Mouse (Mus musculus): ENCODE measurements around the gene Ddx47. TPM values are rescaled to one million over a fixed set of nuclear protein-coding genes. Genes with fewer than 3 reads are reported as not detected.
A peak's percentile ranks its signal among the peaks of the same experiment; 100 is the strongest.

Gene Ddx47
- polyA plus RNA-seq, 1 experiment: 20.2 TPM

DNA sequence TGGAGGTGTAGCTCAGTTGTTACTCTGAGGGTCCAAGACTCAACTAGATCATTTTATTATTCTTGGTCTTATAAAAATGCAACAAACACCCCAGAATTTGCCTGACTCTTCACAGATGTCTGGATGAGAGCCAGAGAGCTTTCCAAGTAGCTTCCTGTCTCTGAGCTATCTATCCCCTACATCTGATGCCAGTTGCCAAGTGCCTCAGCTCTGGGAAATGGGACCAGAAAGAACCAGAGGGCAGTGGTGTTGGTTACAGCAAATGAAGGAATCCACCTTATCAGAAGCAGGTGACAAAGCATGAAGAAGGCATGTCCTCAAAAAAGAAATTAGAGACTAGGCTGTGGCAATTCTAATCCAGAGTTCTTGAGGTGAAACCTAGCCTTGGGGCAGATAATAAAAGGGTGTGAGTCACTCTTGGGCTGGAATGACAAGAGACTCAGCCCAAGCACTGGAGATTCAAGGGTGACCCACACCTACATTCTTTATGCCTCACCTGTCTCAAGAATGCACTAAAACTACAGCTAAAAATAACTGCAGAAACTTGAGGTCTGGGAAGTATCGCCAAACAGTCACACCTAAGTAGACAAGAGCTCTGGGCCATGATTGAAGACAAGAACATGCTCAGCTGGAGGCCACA is 13.5 kb downstream of the Ddx47 start:
- H3K36me3 ChIP-seq (ENCODE audit: control insufficient read depth, insufficient read depth, low read length): peaks cover 37% of the 10 kb centered on the region
- TF ChIP-seq CTCF (IDR thresholded peaks at IDR 0.05; ENCODE audit: extremely low read depth, insufficient read length, insufficient replicate concordance, low read depth, low read length) (no peak), POLR2A (IDR thresholded peaks at IDR 0.05; ENCODE audit: low read depth, low read length) (no peak)
- H3K27ac ChIP-seq (ENCODE audit: insufficient read depth, low read depth, low read length): peak overlapping the region; percentile 46
- H3K4me1 ChIP-seq (ENCODE audit: control insufficient read depth, insufficient read depth, insufficient read length, low read length): peaks cover 11% of the 10 kb centered on the region; the same call in 1 of the 2 replicates
- 40% methylated on average over 1 of the region's 1 CpGs for WGBS
- H3K27me3 ChIP-seq (ENCODE audit: control insufficient read depth, insufficient read depth, low read length): no peaks in the 10 kb centered on the region
- no peak overlapping the region for H3K4me3 ChIP-seq (ENCODE audit: low read depth, low read length)

DNA sequence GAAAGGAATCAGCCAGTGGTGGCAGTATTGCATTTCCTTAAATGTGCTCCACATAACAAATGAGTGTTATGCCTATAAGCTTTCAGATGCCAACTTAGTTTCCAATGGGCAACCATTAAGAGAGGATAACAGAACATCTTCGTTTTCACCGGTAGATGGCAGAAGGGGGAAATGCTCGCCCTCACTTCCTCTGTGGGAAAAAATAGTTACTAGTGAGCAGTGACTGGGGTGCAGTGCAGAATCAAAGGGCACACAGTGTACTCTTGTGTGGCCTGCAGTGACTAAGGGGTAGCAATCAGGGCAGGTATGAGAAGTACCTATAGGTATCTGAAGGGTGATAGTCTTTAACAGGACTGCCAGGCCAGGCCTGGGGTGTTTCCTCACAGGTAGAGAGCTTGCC is 14.8 kb downstream of the Ddx47 start:
- Histone ChIP-seq H3K4me1 (ENCODE audit: control insufficient read depth, insufficient read depth, insufficient read length, low read length) (peaks cover 11% of the 10 kb centered on the region; the same call in 1 of the 2 replicates), H3K36me3 (ENCODE audit: control insufficient read depth, insufficient read depth, low read length) (peaks cover 24% of the 10 kb centered on the region), H3K4me3 (ENCODE audit: low read depth, low read length) (no peak overlapping the region), H3K27ac (ENCODE audit: insufficient read depth, low read depth, low read length) (peak overlapping the region; percentile 71), H3K27me3 (ENCODE audit: control insufficient read depth, insufficient read depth, low read length) (no peaks in the 10 kb centered on the region)
- 9% methylated on average over 3 of the region's 3 CpGs for WGBS
- TF ChIP-seq CTCF (IDR thresholded peaks at IDR 0.05; ENCODE audit: extremely low read depth, insufficient read length, insufficient replicate concordance, low read depth, low read length) (peak; percentile 35; the same call in 1 of the 2 replicates), POLR2A (IDR thresholded peaks at IDR 0.05; ENCODE audit: low read depth, low read length) (no peak)

DNA sequence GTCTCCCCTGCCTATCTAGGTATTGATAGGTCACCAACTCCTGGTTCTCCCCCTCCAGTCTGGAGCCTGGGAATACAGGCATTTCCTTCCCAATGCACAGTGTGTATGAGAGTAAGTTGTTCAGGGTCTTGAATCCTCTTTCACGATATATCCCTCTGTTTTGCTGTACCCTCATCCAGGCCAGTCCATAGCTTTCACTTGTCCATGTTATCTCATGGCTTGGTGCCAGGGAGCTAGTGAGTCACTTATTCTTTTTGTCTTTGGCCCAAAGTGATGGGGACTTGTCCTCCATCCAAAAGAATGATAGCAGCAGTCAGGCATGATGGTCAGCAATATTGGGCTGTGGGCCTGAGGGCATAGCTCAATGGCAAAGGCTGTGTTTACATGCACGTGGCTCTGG is 15.3 kb downstream of the Ddx47 start:
- 47% methylated on average over 2 of the region's 2 CpGs for WGBS
- H3K4me1 ChIP-seq (ENCODE audit: control insufficient read depth, insufficient read depth, insufficient read length, low read length): peaks cover 11% of the 10 kb centered on the region; the same call in 1 of the 2 replicates
- peaks cover 19% of the 10 kb centered on the region for H3K36me3 ChIP-seq (ENCODE audit: control insufficient read depth, insufficient read depth, low read length)
- TF ChIP-seq POLR2A (IDR thresholded peaks at IDR 0.05; ENCODE audit: low read depth, low read length): no peak
- TF ChIP-seq CTCF (IDR thresholded peaks at IDR 0.05; ENCODE audit: extremely low read depth, insufficient read length, insufficient replicate concordance, low read depth, low read length): no peak
- no peak overlapping the region for H3K4me3 ChIP-seq (ENCODE audit: low read depth, low read length)
- H3K27ac ChIP-seq (ENCODE audit: insufficient read depth, low read depth, low read length): peak overlapping the region; percentile 71
- H3K27me3 ChIP-seq (ENCODE audit: control insufficient read depth, insufficient read depth, low read length): no peaks in the 10 kb centered on the region

DNA sequence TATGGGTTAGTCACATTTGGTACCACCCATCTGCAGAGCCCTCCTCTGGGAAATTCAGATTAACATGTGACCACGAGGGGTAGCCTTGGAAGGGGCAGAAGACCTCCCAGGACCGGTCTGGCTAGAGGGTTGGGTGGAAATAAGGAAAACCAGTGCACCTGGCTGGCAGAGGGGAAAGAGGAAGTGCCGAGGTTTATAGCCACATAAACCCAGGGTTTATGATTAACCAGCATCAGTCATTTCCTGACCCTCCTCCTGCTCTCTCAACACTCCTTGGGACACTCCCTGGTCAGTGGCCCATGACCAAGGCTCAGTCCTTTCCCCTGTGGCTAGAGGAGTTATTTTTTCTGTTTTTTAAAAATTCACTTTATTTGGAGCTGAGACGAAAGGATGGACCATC is 17.8 kb downstream of the Ddx47 start:
- peaks cover under 1% of the 10 kb centered on the region for H3K36me3 ChIP-seq (ENCODE audit: control insufficient read depth, insufficient read depth, low read length)
- WGBS: 14% methylated on average over 4 of the region's 4 CpGs
- no peak overlapping the region for H3K4me3 ChIP-seq (ENCODE audit: low read depth, low read length)
- TF ChIP-seq CTCF (IDR thresholded peaks at IDR 0.05; ENCODE audit: extremely low read depth, insufficient read length, insufficient replicate concordance, low read depth, low read length): no peak
- TF ChIP-seq POLR2A (IDR thresholded peaks at IDR 0.05; ENCODE audit: low read depth, low read length): no peak
- peaks cover 15% of the 10 kb centered on the region; the same call in 1 of the 2 replicates for H3K4me1 ChIP-seq (ENCODE audit: control insufficient read depth, insufficient read depth, insufficient read length, low read length)
- peak overlapping the region; percentile 82; the same call in 1 of the 2 replicates for H3K27ac ChIP-seq (ENCODE audit: insufficient read depth, low read depth, low read length)
- no peaks in the 10 kb centered on the region for H3K27me3 ChIP-seq (ENCODE audit: control insufficient read depth, insufficient read depth, low read length)

DNA sequence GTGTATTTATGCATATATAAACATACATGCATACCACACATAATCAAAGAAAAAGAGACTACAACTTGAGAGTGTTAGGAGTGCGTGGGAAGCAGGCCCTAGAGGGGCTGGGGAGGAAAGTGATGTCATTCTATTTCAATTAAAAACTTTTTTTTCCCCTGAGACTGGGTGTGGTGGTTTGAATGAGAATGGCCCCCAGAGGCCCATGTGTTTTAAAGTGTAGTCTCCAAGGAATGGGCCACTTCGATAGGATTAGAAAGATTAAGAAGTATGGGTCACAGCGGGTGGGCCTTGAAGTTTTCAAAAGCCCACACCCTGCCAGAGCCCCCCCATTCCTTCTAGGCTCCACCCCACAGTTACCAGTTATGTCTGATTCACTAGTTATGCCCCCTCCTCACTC is 27.3 kb downstream of the Ddx47 start:
- TF ChIP-seq CTCF (IDR thresholded peaks at IDR 0.05; ENCODE audit: extremely low read depth, insufficient read length, insufficient replicate concordance, low read depth, low read length): no peak
- no peak for TF ChIP-seq POLR2A (IDR thresholded peaks at IDR 0.05; ENCODE audit: low read depth, low read length)

DNA sequence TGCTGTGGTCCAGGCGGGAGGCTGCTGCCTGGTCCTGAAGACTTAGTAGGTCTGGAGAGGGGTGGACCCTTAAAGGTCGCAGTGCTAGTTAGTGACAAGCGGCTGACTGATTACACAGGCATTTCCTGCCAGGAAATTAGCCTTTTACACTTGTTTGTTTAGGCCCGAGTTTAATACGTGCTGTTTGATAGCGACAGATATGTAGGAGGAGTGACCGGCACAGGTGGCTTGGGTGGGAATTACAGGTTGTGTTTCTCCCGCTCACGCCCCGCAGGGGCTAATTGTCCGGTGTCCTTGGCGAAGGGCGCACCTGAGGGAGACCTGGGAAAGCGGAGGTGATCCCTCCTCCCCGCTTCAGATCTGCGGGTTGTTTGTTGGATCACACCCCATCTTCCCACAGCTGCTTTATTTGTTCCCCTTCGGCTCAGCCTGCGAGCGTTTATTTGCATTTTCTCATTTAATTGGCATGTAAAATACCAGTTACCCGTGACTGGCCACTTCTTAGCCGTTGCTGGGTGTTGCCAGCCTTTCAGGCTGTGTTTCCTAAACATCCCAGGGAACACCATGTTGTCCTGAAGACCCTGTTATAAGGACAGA is 29.0 kb downstream of the Ddx47 start:
- TF ChIP-seq CTCF (IDR thresholded peaks at IDR 0.05; ENCODE audit: extremely low read depth, insufficient read length, insufficient replicate concordance, low read depth, low read length) (no peak), POLR2A (IDR thresholded peaks at IDR 0.05; ENCODE audit: low read depth, low read length) (no peak)
- no peak overlapping the region for H3K27ac ChIP-seq (ENCODE audit: insufficient read depth, low read depth, low read length)
- no peaks in the 10 kb centered on the region for H3K36me3 ChIP-seq (ENCODE audit: control insufficient read depth, insufficient read depth, low read length)
- peak overlapping the region; percentile 21 for H3K4me3 ChIP-seq (ENCODE audit: low read depth, low read length)
- WGBS: 4% methylated on average over 21 of the region's 21 CpGs
- peaks cover 4% of the 10 kb centered on the region; the same call in 1 of the 2 replicates for H3K4me1 ChIP-seq (ENCODE audit: control insufficient read depth, insufficient read depth, insufficient read length, low read length)
- H3K27me3 ChIP-seq (ENCODE audit: control insufficient read depth, insufficient read depth, low read length): no peaks in the 10 kb centered on the region

More for the DNA sequence above, 27.3 kb downstream of the Ddx47 start:
- 92% methylated on average over 3 of the region's 3 CpGs for whole genome bisulfite sequencing
- Histone ChIP-seq H3K36me3 (ENCODE audit: control insufficient read depth, insufficient read depth, low read length) (no peaks in the 10 kb centered on the region), H3K4me1 (ENCODE audit: control insufficient read depth, insufficient read depth, insufficient read length, low read length) (peaks cover 4% of the 10 kb centered on the region; the same call in 1 of the 2 replicates), H3K27me3 (ENCODE audit: control insufficient read depth, insufficient read depth, low read length) (no peaks in the 10 kb centered on the region), H3K4me3 (ENCODE audit: low read depth, low read length) (no peak overlapping the region), H3K27ac (ENCODE audit: insufficient read depth, low read depth, low read length) (no peak overlapping the region)

DNA sequence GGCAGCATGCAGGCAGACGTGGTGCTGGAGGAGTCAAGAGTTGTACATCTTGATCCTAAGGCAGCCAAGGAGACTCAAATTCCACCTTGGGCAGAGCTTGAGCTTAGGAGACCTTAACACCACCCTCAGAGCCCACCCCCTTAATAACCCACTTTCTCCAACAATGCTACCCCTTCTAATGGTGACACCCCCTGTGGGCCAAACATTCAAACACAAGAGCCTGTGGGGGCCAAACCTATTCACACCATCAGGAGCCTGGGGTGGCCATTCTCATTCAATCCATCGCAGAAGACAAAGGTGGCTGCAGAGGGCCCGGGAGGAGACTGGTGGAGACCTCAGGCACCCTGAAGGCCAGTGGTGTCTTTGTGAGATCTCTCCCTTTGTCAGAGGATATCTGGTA is 30.5 kb downstream of the Ddx47 start:
- Histone ChIP-seq H3K4me3 (ENCODE audit: low read depth, low read length) (no peak overlapping the region), H3K27ac (ENCODE audit: insufficient read depth, low read depth, low read length) (no peak overlapping the region), H3K27me3 (ENCODE audit: control insufficient read depth, insufficient read depth, low read length) (no peaks in the 10 kb centered on the region), H3K4me1 (ENCODE audit: control insufficient read depth, insufficient read depth, insufficient read length, low read length) (peaks cover 4% of the 10 kb centered on the region; the same call in 1 of the 2 replicates), H3K36me3 (ENCODE audit: control insufficient read depth, insufficient read depth, low read length) (no peaks in the 10 kb centered on the region)
- TF ChIP-seq CTCF (IDR thresholded peaks at IDR 0.05; ENCODE audit: extremely low read depth, insufficient read length, insufficient replicate concordance, low read depth, low read length) (no peak), POLR2A (IDR thresholded peaks at IDR 0.05; ENCODE audit: low read depth, low read length) (no peak)
- WGBS: 93% methylated on average over 3 of the region's 3 CpGs

Data from small intestine, adult 2 months (tissue).